In genomic region chr7:4732968-4733392, GRCm38 (mm10) we compare ENCODE assay signal across 17 mouse cellular contexts. TPM values are rescaled to one million over a fixed set of nuclear protein-coding genes. Genes with fewer than 3 reads are reported as not detected.
A peak's percentile ranks its signal among the peaks of the same experiment; 100 is the strongest.
DNase-seq lines count a peak whose midpoint lies in the region; ATAC-seq and TF ChIP-seq lines count a peak whose summit lies in the region.
"Had no signal": no experiment of that assay in that cellular context is flagged by ENCODE, and none has a peak within 500 bp of the region (broad histone marks: within the 10 kb centered on the region; RNA-seq: fewer than 3 reads in every experiment).

No protein-coding gene starts in this region.

- H3K27me3 ChIP-seq in MEL (ENCODE audit: control insufficient read depth in 1 of 2, insufficient read depth in 2 of 2, low read length in 2 of 2), result no peaks in the 10 kb centered on the region
- no peaks in the 10 kb centered on the region for H3K27me3 ChIP-seq in forebrain, embryonic 14.5 days (replicated peaks; ENCODE audit: control insufficient read depth, insufficient read depth, low read length)
- no peaks in the 10 kb centered on the region for H3K27me3 ChIP-seq in thymus, adult 2 months (ENCODE audit: control insufficient read depth, insufficient read depth, low read length)
- H3K27me3 ChIP-seq: forebrain, embryonic 13.5 days had no signal

- no peaks in the 10 kb centered on the region for H3K79me2 ChIP-seq in MEL (ENCODE audit: control insufficient read depth, insufficient read depth, low read length, poor library complexity)

- DNase-seq in MEL (ENCODE audit: low read depth, low spot score), result peak; percentile 66
- DNase-seq in adrenal gland, postnatal 36 days, result peak; percentile 40 to 44
- DNase-seq in kidney, postnatal 10 days, result peak; percentile 44
- no peak for DNase-seq in forebrain, embryonic 14.5 days (ENCODE audit: low spot score)
- DNase-seq in thymus, adult 2 months, result no peak
- DNase-seq in thymus, postnatal 4 days, result no peak
- DNase-seq: cerebellum, adult 2 months; gastrocnemius, postnatal 14 days; lung, postnatal 14 days had no signal

- no peak; the same call in 1 of the 2 replicates for TF ChIP-seq RAD21 in MEL (IDR thresholded peaks at IDR 0.05; ENCODE audit: low read depth, low read length)

- H3K4me3 ChIP-seq in MEL (ENCODE audit: control insufficient read depth in 1 of 2, insufficient read depth in 1 of 2, low read depth in 2 of 2, low read length in 2 of 2), result no peak overlapping the region
- H3K4me3 ChIP-seq in forebrain, embryonic 14.5 days (ENCODE audit: low read depth, low read length), result no peak overlapping the region
- no peak overlapping the region for H3K4me3 ChIP-seq in thymus, adult 2 months (ENCODE audit: control insufficient read depth, insufficient read depth, low read length)
- H3K4me3 ChIP-seq: embryonic facial prominence, embryonic 10.5 days; forebrain, embryonic 13.5 days had no signal

- no peak for TF ChIP-seq POLR2A in MEL (IDR thresholded peaks at IDR 0.05; ENCODE audit: control insufficient read depth in 1 of 2, insufficient read depth in 1 of 2, low read depth in 1 of 2, low read length in 2 of 2, poor library complexity in 1 of 2)
- TF ChIP-seq POLR2A in thymus, adult 2 months (IDR thresholded peaks at IDR 0.05; ENCODE audit: control insufficient read depth, extremely low read depth, insufficient read depth, low read length, poor library complexity), result no peak

- H3K4me1 ChIP-seq in MEL (ENCODE audit: control insufficient read depth in 1 of 2, insufficient read depth in 2 of 2, low read length in 2 of 2), result peaks cover 3 to 25% of the 10 kb centered on the region in 2 experiments
- H3K4me1 ChIP-seq in forebrain, embryonic 14.5 days (ENCODE audit: control insufficient read depth, insufficient read depth, low read length), result no peaks in the 10 kb centered on the region
- H3K4me1 ChIP-seq in thymus, adult 2 months (replicated peaks; ENCODE audit: control insufficient read depth, insufficient read depth, low read length), result no peaks in the 10 kb centered on the region
- H3K4me1 ChIP-seq: embryonic facial prominence, embryonic 10.5 days; forebrain, embryonic 13.5 days had no signal

- H3K9ac ChIP-seq in MEL (ENCODE audit: control insufficient read depth, low read depth, low read length, poor library complexity, severe bottlenecking), result no peak overlapping the region
- no peak overlapping the region for H3K9ac ChIP-seq in forebrain, embryonic 14.5 days (ENCODE audit: low read length)
- H3K9ac ChIP-seq: forebrain, embryonic 13.5 days had no signal

- H3K9me3 ChIP-seq in MEL (replicated peaks; ENCODE audit: insufficient read depth, low read length), result no peaks in the 10 kb centered on the region
- no peaks in the 10 kb centered on the region for H3K9me3 ChIP-seq in forebrain, embryonic 14.5 days (replicated peaks; ENCODE audit: control insufficient read depth, low read length)
- H3K9me3 ChIP-seq: embryonic facial prominence, embryonic 10.5 days; forebrain, embryonic 13.5 days had no signal

- peaks cover 0 to 12% of the 10 kb centered on the region in 2 experiments; a peak in 2 of 4 replicates for H3K36me3 ChIP-seq in MEL (ENCODE audit: control insufficient read depth in 1 of 2, insufficient read depth in 2 of 2, low read length in 2 of 2)
- H3K36me3 ChIP-seq in forebrain, embryonic 14.5 days (ENCODE audit: control insufficient read depth, insufficient read depth, low read length), result no peaks in the 10 kb centered on the region
- no peaks in the 10 kb centered on the region for H3K36me3 ChIP-seq in thymus, adult 2 months (ENCODE audit: control insufficient read depth, insufficient read depth, low read length)
- H3K36me3 ChIP-seq: embryonic facial prominence, embryonic 10.5 days had no signal

- TF ChIP-seq EP300 in MEL (IDR thresholded peaks at IDR 0.05; ENCODE audit: low read depth in 1 of 2, low read length in 2 of 2), result peak; percentile 44 to 68

- H3K4me2 ChIP-seq in forebrain, embryonic 14.5 days (ENCODE audit: low read length), result no peak overlapping the region
- H3K4me2 ChIP-seq: forebrain, embryonic 13.5 days had no signal

- H3K27ac ChIP-seq in MEL (ENCODE audit: control insufficient read depth, low read depth, low read length), result no peak overlapping the region
- no peak overlapping the region for H3K27ac ChIP-seq in forebrain, embryonic 14.5 days (ENCODE audit: low read depth, low read length)
- H3K27ac ChIP-seq in thymus, adult 2 months (ENCODE audit: control insufficient read depth, insufficient read depth, low read length), result no peak overlapping the region
- H3K27ac ChIP-seq: embryonic facial prominence, embryonic 10.5 days; forebrain, embryonic 13.5 days; kidney, postnatal 0 days had no signal

- ATAC-seq in megakaryocyte progenitor cell, adult 5-6 weeks (replicated peaks; ENCODE audit: poor library complexity), result peak; percentile 92
- ATAC-seq in forebrain, embryonic 14.5 days, result no peak
- ATAC-seq: forebrain, embryonic 13.5 days; midbrain, embryonic 16.5 days had no signal

- peak in 2 of 3 experiments; percentile 3 to 36; a peak in 2 of 6 replicates for TF ChIP-seq CTCF in MEL (IDR thresholded peaks at IDR 0.05 in 2 of 3, conservative IDR thresholded peaks at IDR 0.05 in 1 of 3; ENCODE audit: control insufficient read depth in 1 of 3, insufficient read depth in 1 of 3, low read depth in 2 of 3, low read length in 3 of 3, poor library complexity in 1 of 3, severe bottlenecking in 1 of 3)
- TF ChIP-seq CTCF in thymus, adult 2 months (IDR thresholded peaks at IDR 0.05; ENCODE audit: borderline replicate concordance, control insufficient read depth, extremely low read depth, insufficient read depth, low read length, poor library complexity), result no peak

- WGBS in forebrain, embryonic 14.5 days, result 77% methylated on average over 6 of the region's 6 CpGs
- WGBS in thymus, adult 2 months, result 92% methylated on average over 6 of the region's 6 CpGs

TF ChIP-seq in MEL, 35 proteins besides CTCF, POLR2A, EP300 and RAD21 (continues in another document):
- TF ChIP-seq POLR2AphosphoS2 (IDR thresholded peaks at IDR 0.05; ENCODE audit: low read length), result no peak
- no peak for TF ChIP-seq GABPA (IDR thresholded peaks at IDR 0.05; ENCODE audit: low read depth, low read length)
- TF ChIP-seq HCFC1 (IDR thresholded peaks at IDR 0.05; ENCODE audit: low read depth, low read length), result 0 out of 2 replicates have a peak, but pooled peaks have one; percentile 28
- TF ChIP-seq RCOR1 (IDR thresholded peaks at IDR 0.05; ENCODE audit: low read depth, low read length), result 0 out of 2 replicates have a peak, but pooled peaks have one; percentile 42
- TF ChIP-seq ZKSCAN1 (IDR thresholded peaks at IDR 0.05; ENCODE audit: low read depth, low read length), result no peak
- TF ChIP-seq ZNF384 (IDR thresholded peaks at IDR 0.05; ENCODE audit: low read depth, low read length), result no peak
- TF ChIP-seq SMC3 (IDR thresholded peaks at IDR 0.05; ENCODE audit: low read depth, low read length), result 0 out of 2 replicates have a peak, but pooled peaks have one; percentile 10

RNA-seq across cellular contexts. Expression of gene Kmt5c, which starts 6.9 kb away (rescaled TPM):
- 21.0 and 21.8 TPM in 2 replicates for total RNA-seq in MEL (2012; rRNA removed)
- 10 to 100 TPM in 1 of 2 experiments, not detected in 1; 60.2 TPM for polyA plus RNA-seq in MEL (2012; ENCODE audit: insufficient read depth in 1 of 2, insufficient read length in 2 of 2, low read depth in 1 of 2, low replicate concordance in 2 of 2, missing spikeins in 1 of 2)
- 10 to 100 TPM; 30.5 to 34.6 TPM for total RNA-seq in adrenal gland, postnatal 36 days (2021)
- total RNA-seq in megakaryocyte progenitor cell, adult 5-6 weeks (2015), result 37.3 and 41.0 TPM in 2 replicates
- 50.1 and 55.6 TPM in 2 replicates for total RNA-seq in megakaryocyte progenitor cell, adult 5-6 weeks (2017)
- polyA plus RNA-seq in forebrain, embryonic 14.5 days (2014; fragmentation: Nextera tagmentation; extraction: Ambion mirVana), result 54.6 and 57.1 TPM in 2 replicates
- polyA plus RNA-seq in thymus, adult 2 months (2012; rRNA removed), result 224 and 250 TPM in 2 replicates

RNA-seq across cellular contexts. Expression of gene Tmem150b, which starts 7.9 kb away (rescaled TPM):
- total RNA-seq in MEL (2012; rRNA removed), result 0.31 and 0.39 TPM in 2 replicates
- polyA plus RNA-seq in MEL (2012; ENCODE audit: insufficient read depth in 1 of 2, insufficient read length in 2 of 2, low read depth in 1 of 2, low replicate concordance in 2 of 2, missing spikeins in 1 of 2), result 1 to 10 TPM in 1 of 2 experiments, not detected in 1; 1.4 TPM
- total RNA-seq in adrenal gland, postnatal 36 days (2021), result under 1 TPM; 0.16 to 0.43 TPM
- total RNA-seq in megakaryocyte progenitor cell, adult 5-6 weeks (2015), result 10.1 and 12.1 TPM in 2 replicates
- 23.0 and 24.4 TPM in 2 replicates for total RNA-seq in megakaryocyte progenitor cell, adult 5-6 weeks (2017)
- polyA plus RNA-seq in forebrain, embryonic 14.5 days (2014; fragmentation: Nextera tagmentation; extraction: Ambion mirVana), result 0.12 TPM in 1 of 2 replicates, not detected in the other
- polyA plus RNA-seq in thymus, adult 2 months (2012; rRNA removed), result 2.2 and 3.7 TPM in 2 replicates
- total RNA-seq: left cerebral cortex, postnatal 10 days had no signal
- polyA plus RNA-seq: cerebellum, adult 2 months had no signal

RNA-seq across cellular contexts. Expression of gene Cox6b2, which starts 19.9 kb away (rescaled TPM):
- 4.6 and 8.7 TPM in 2 replicates for total RNA-seq in MEL (2012; rRNA removed)
- polyA plus RNA-seq in MEL (2012; ENCODE audit: insufficient read depth in 1 of 2, insufficient read length in 2 of 2, low read depth in 1 of 2, low replicate concordance in 2 of 2, missing spikeins in 1 of 2), result 10 to 100 TPM in 1 of 2 experiments, not detected in 1; 36.3 TPM
- 1 to 10 TPM; 7.5 to 7.8 TPM for total RNA-seq in adrenal gland, postnatal 36 days (2021)
- 63.0 and 71.7 TPM in 2 replicates for total RNA-seq in megakaryocyte progenitor cell, adult 5-6 weeks (2015)
- total RNA-seq in megakaryocyte progenitor cell, adult 5-6 weeks (2017), result 44.2 and 66.7 TPM in 2 replicates
- 11.7 and 13.1 TPM in 2 replicates for polyA plus RNA-seq in forebrain, embryonic 14.5 days (2014; fragmentation: Nextera tagmentation; extraction: Ambion mirVana)
- 36.6 and 47.7 TPM in 2 replicates for polyA plus RNA-seq in thymus, adult 2 months (2012; rRNA removed)
- total RNA-seq: neutrophil, adult 5-6 weeks had no signal

RNA-seq across cellular contexts. Expression of gene Fam71e2, which starts 38.1 kb away (rescaled TPM):
- not detected in 2 replicates for total RNA-seq in MEL (2012; rRNA removed)
- not detected for polyA plus RNA-seq in MEL (2012; ENCODE audit: insufficient read depth in 1 of 2, insufficient read length in 2 of 2, low read depth in 1 of 2, low replicate concordance in 2 of 2, missing spikeins in 1 of 2)
- not detected for total RNA-seq in adrenal gland, postnatal 36 days (2021)
- not detected in 2 replicates for total RNA-seq in megakaryocyte progenitor cell, adult 5-6 weeks (2015)
- not detected in 2 replicates for total RNA-seq in megakaryocyte progenitor cell, adult 5-6 weeks (2017)
- polyA plus RNA-seq in forebrain, embryonic 14.5 days (2014; fragmentation: Nextera tagmentation; extraction: Ambion mirVana), result not detected in 2 replicates
- 0.11 TPM in 1 of 2 replicates, not detected in the other for polyA plus RNA-seq in thymus, adult 2 months (2012; rRNA removed)
- total RNA-seq: gastrocnemius, postnatal 14 days; left cerebral cortex, postnatal 10 days; neutrophil, adult 5-6 weeks had no signal
- polyA plus RNA-seq: cerebellum, adult 2 months; embryonic facial prominence, embryonic 10.5 days; forebrain, embryonic 13.5 days; heart, embryonic 16.5 days; kidney, postnatal 0 days; midbrain, embryonic 16.5 days had no signal

RNA-seq across cellular contexts. Expression of gene Brsk1, which starts 42.6 kb away (rescaled TPM):
- total RNA-seq in MEL (2012; rRNA removed), result not detected in 2 replicates
- polyA plus RNA-seq in MEL (2012; ENCODE audit: insufficient read depth in 1 of 2, insufficient read length in 2 of 2, low read depth in 1 of 2, low replicate concordance in 2 of 2, missing spikeins in 1 of 2), result under 1 TPM in 1 of 2 experiments, not detected in 1; 0.06 TPM
- 1 to 10 TPM; 6.6 to 8.0 TPM for total RNA-seq in adrenal gland, postnatal 36 days (2021)
- 0.44 TPM in 1 of 2 replicates, not detected in the other for total RNA-seq in megakaryocyte progenitor cell, adult 5-6 weeks (2015)
- total RNA-seq in megakaryocyte progenitor cell, adult 5-6 weeks (2017), result not detected in 2 replicates
- polyA plus RNA-seq in forebrain, embryonic 14.5 days (2014; fragmentation: Nextera tagmentation; extraction: Ambion mirVana), result 7.9 and 8.0 TPM in 2 replicates
- polyA plus RNA-seq in thymus, adult 2 months (2012; rRNA removed), result 0.71 and 0.84 TPM in 2 replicates
- total RNA-seq: neutrophil, adult 5-6 weeks had no signal

Comparison
In these comparisons a context has a peak if more than half of its experiments do, and no peak if none do; other contexts are left out.
1. DNase-seq: peak in MEL (single experiment), adrenal gland, postnatal 36 days (2 of 2) and kidney, postnatal 10 days (single experiment); none in forebrain, embryonic 14.5 days (single experiment), thymus, adult 2 months (single experiment) and thymus, postnatal 4 days (single experiment).